Mouse (Mus musculus) lung, adult 2 months (tissue): Measurements from ENCODE around the gene Pcnx2. TPM values are rescaled to one million over a fixed set of nuclear protein-coding genes. Genes with fewer than 3 reads are reported as not detected.
A peak's percentile ranks its signal among the peaks of the same experiment; 100 is the strongest.

Experiments used
- DNase-seq: peaks from one replicate; pipeline ENCODE4 v3.0.0; 2022
- H3K4me1 ChIP-seq: fragments of 200-500 bp; 2 replicates; pipeline ENCODE4 v1.6.1; 2011; ENCODE audit warnings: low read length; ENCODE audit not compliant: control insufficient read depth, insufficient read depth
- H3K4me3 ChIP-seq: fragments of 200-500 bp; replicated peaks from 2 replicates; pipeline ENCODE3; 2011; ENCODE audit warnings: low read depth, mild to moderate bottlenecking, control low read depth, low read length; ENCODE audit errors: extremely low read depth
- CTCF ChIP-seq: fragments of 200-500 bp; IDR thresholded peaks from 2 replicates; pipeline ENCODE4 v1.5.1; 2011; ENCODE audit warnings: mild to moderate bottlenecking, low read length, control low read depth; ENCODE audit not compliant: insufficient read depth
- POLR2A ChIP-seq: fragments of 200-500 bp; IDR thresholded peaks from 2 replicates; pipeline ENCODE4 v1.6.1; 2011; ENCODE audit warnings: low read depth, mild to moderate bottlenecking, control low read depth, low read length, borderline replicate concordance; ENCODE audit errors: extremely low read depth
- WGBS: fragments of 180-500 bp; shearing (Covaris S2); methylation state at CpG from one replicate; pipeline ENCODE4 v1.1.7; 2018; 5-methylcytosine and 5-hydroxymethylcytosine counted together
- polyA plus RNA-seq: library from polyadenylated mRNA; depleted of rRNA; stranded (reverse); fragments of >200 nt; gene quantifications from 2 replicates; pipeline ENCODE4 v1.2.3, GENCODE M21; 2012

The Pcnx2 gene
- polyA plus RNA-seq, 1 experiment: 2.1 TPM

GRCm38 (mm10) chr8:125776314-125776713 is 121.8 kb downstream of the Pcnx2 start:
- 93% methylated on average over 3 of the region's 3 CpGs for WGBS
- H3K4me3 ChIP-seq: no peak overlapping the region
- H3K4me1 ChIP-seq: no peaks in the 10 kb centered on the region; the same call in 1 of the 2 replicates
- DNase-seq: no peak
- no peak for TF ChIP-seq CTCF
- no peak for TF ChIP-seq POLR2A

- H3K4me1 ChIP-seq: no peaks in the 10 kb centered on the region; the same call in 1 of the 2 replicates
- 74% methylated on average over 3 of the region's 3 CpGs for WGBS
- H3K4me3 ChIP-seq: no peak overlapping the region
- no peak for TF ChIP-seq CTCF
- no peak for TF ChIP-seq POLR2A
- DNase-seq: no peak
Observed at GRCm38 (mm10) chr8:125775031-125775430, 123.1 kb downstream of the Pcnx2 start.

GRCm38 (mm10) chr8:125773281-125773803 is 124.8 kb downstream of the Pcnx2 start:
- DNase-seq: no peak
- no peak overlapping the region for H3K4me3 ChIP-seq
- TF ChIP-seq POLR2A: no peak
- H3K4me1 ChIP-seq: no peaks in the 10 kb centered on the region; the same call in 1 of the 2 replicates
- 80% methylated on average over 7 of the region's 7 CpGs for WGBS

GRCm38 (mm10) chr8:125772300-125772699 is 125.8 kb downstream of the Pcnx2 start:
- no peak for TF ChIP-seq POLR2A
- no peak for TF ChIP-seq CTCF
- no peak overlapping the region for H3K4me3 ChIP-seq
- WGBS: 54% methylated on average over 2 of the region's 2 CpGs
- no peak for DNase-seq
- no peaks in the 10 kb centered on the region; the same call in 1 of the 2 replicates for H3K4me1 ChIP-seq

DNA sequence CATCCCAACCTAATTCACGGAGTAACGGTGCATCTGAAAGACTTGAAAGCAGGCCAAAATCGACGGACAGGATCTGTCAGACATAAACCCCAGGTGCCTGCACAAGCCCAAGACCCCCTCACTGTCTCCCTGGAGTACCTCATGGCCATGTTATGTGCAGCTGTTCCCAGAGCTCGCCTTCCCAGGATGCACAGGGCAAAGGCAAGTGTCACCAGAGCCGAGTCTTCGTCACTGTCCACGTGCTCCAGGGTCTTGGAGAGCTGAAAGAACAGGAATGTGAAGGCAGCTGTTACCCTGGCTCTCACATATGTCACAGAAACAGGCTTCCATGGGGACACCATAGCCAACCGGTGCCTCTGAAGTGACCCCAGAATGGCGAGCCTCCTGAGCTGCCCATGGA is 130.0 kb downstream of the Pcnx2 start:
- no peak for DNase-seq
- Histone ChIP-seq H3K4me1 (no peaks in the 10 kb centered on the region), H3K4me3 (no peak overlapping the region)
- WGBS: 88% methylated on average over 10 of the region's 10 CpGs
- no peak for TF ChIP-seq POLR2A
- TF ChIP-seq CTCF: no peak

- 88% methylated on average over 16 of the region's 16 CpGs for WGBS
- no peak for TF ChIP-seq CTCF
- TF ChIP-seq POLR2A: no peak
- no peaks in the 10 kb centered on the region for H3K4me1 ChIP-seq
- no peak overlapping the region for H3K4me3 ChIP-seq
- no peak for DNase-seq
Observed at GRCm38 (mm10) chr8:125763066-125763786, 134.9 kb downstream of the Pcnx2 start.

- WGBS: 50% methylated on average over 10 of the region's 10 CpGs
- Histone ChIP-seq H3K4me1 (no peaks in the 10 kb centered on the region), H3K4me3 (no peak overlapping the region)
- peak; percentile 38 for DNase-seq
- no peak for TF ChIP-seq POLR2A
- peak; percentile 43 for TF ChIP-seq CTCF
Observed at GRCm38 (mm10) chr8:125759022-125759421, 139.1 kb downstream of the Pcnx2 start.

- Histone ChIP-seq H3K4me3 (no peak overlapping the region), H3K4me1 (no peaks in the 10 kb centered on the region)
- DNase-seq: no peak
- no peak for TF ChIP-seq POLR2A
- TF ChIP-seq CTCF: no peak
- 58% methylated on average over 1 of the region's 1 CpGs for WGBS
Observed at GRCm38 (mm10) chr8:125757106-125757496, 141.0 kb downstream of the Pcnx2 start.

DNA sequence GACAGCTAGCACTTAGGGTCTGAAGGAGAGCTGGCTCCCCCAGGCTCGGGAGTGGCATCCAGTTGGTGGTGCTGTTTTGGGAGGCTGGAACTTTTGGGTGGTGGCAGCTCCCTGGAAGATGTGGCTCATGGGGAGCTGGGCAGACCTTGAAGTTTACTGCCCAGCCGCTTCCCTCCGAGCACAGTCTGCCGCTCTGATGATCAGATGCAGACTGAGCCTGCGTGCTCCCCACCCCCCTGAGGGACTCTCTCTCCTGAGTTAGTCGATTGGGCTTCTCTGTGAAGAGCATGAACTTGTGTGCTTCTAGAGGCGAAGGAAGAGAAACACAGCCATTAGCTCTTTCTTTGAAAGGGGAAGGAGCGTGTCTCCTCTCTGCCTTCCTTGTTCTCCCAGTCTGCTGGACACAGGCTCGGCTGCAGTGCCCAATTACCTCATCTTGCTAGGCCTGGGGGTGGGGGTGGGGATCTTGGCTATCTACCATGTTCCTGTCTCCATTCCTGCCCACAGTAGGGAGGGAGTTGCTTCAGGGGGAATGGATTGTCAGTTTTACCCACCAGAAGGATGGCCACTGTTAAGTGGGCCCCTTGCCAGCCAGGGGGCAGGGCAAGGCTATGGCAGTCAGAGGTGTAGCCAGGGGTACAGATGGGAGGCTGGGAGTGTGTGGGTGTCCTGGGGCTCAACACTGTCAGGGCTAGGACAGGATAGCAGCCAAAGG is 141.6 kb downstream of the Pcnx2 start:
- no peak for DNase-seq
- no peak overlapping the region for H3K4me3 ChIP-seq
- WGBS: 43% methylated on average over 9 of the region's 9 CpGs
- TF ChIP-seq CTCF: no peak
- TF ChIP-seq POLR2A: no peak
- H3K4me1 ChIP-seq: no peaks in the 10 kb centered on the region

- DNase-seq: no peak
- WGBS: 53% methylated on average over 8 of the region's 8 CpGs
- Histone ChIP-seq H3K4me3 (no peak overlapping the region), H3K4me1 (no peaks in the 10 kb centered on the region)
- no peak for TF ChIP-seq CTCF
- no peak for TF ChIP-seq POLR2A
Observed at GRCm38 (mm10) chr8:125755896-125756295, 142.2 kb downstream of the Pcnx2 start.
